Mouse (Mus musculus) skeletal muscle tissue, adult 2 months (tissue): ENCODE results near the gene Cpne1.
"Not testable (repeated sequence)": the region's sequence is repeated elsewhere in the genome, so short reads cannot be mapped to it uniquely, and the experiment has no call there.

ENCODE experiments used
- DNase-seq: peaks from one replicate; pipeline ENCODE4 v3.0.0-alpha.2; 2012; ENCODE audit warnings: low read depth, low spot score

Cpne1 gene

GRCm38 (mm10) chr2:156111358-156112079 is at the start of gene Cpne1, which contains the start of gene Rbm12:
TSS of gene Cpne1 (minus strand) at chr2:156111965.
TSS of gene Rbm12 (minus strand) at chr2:156111978.
- DNase-seq: peak; percentile 75

GRCm38 (mm10) chr2:156151538-156151937 is 39.8 kb upstream of the Cpne1 start:
- no peak for DNase-seq

- DNase-seq: no peak
These were observed 35.7 kb upstream of the Cpne1 start for GRCm38 (mm10) chr2:156147316-156147915.

GRCm38 (mm10) chr2:156146272-156146989 is 34.7 kb upstream of the Cpne1 start:
- DNase-seq: no peak

- DNase-seq: no peak
These were observed 33.8 kb upstream of the Cpne1 start for GRCm38 (mm10) chr2:156145486-156146130.

GRCm38 (mm10) chr2:156143953-156144724 is 32.4 kb upstream of the Cpne1 start, which contains the start of the genes Romo1 and Nfs1:
TSS of gene Romo1 (plus strand) at chr2:156144039.
TSS of gene Nfs1 (minus strand) at chr2:156144186.
- DNase-seq: peak; percentile 79

- DNase-seq: no peak
These were observed 31.6 kb upstream of the Cpne1 start for GRCm38 (mm10) chr2:156143367-156143766.

- no peak for DNase-seq
These were observed 31.1 kb upstream of the Cpne1 start for GRCm38 (mm10) chr2:156142820-156143219.

- DNase-seq: no peak
These were observed 23.9 kb upstream of the Cpne1 start for GRCm38 (mm10) chr2:156135695-156136094.

GRCm38 (mm10) chr2:156134161-156134560 is 22.4 kb upstream of the Cpne1 start:
- DNase-seq: no peak

- no peak for DNase-seq
These were observed 15.2 kb upstream of the Cpne1 start, which contains the start of gene Gm28036 for GRCm38 (mm10) chr2:156126992-156127391. TSS of gene Gm28036 (minus strand) at chr2:156127092.

GRCm38 (mm10) chr2:156123731-156124130 is 12.0 kb upstream of the Cpne1 start:
- DNase-seq: no peak

- DNase-seq: no peak
These were observed 7.8 kb upstream of the Cpne1 start for GRCm38 (mm10) chr2:156119566-156119965.

GRCm38 (mm10) chr2:156112080-156112423 is 287 bp upstream of the Cpne1 start:
- DNase-seq: not testable (repeated sequence)

- DNase-seq: no peak
These were observed 973 bp downstream of the Cpne1 start for GRCm38 (mm10) chr2:156110627-156111357.

- DNase-seq: no peak
These were observed 19.8 kb downstream of the Cpne1 start for GRCm38 (mm10) chr2:156091926-156092325.

- no peak for DNase-seq
These were observed 22.0 kb downstream of the Cpne1 start for GRCm38 (mm10) chr2:156089799-156090198.

- DNase-seq: no peak
These were observed 24.2 kb downstream of the Cpne1 start for GRCm38 (mm10) chr2:156087391-156088110.

- DNase-seq: no peak
These were observed 27.2 kb downstream of the Cpne1 start for GRCm38 (mm10) chr2:156084541-156084940.

GRCm38 (mm10) chr2:156080391-156080790 is 31.4 kb downstream of the Cpne1 start:
- DNase-seq: no peak
